Mouse (Mus musculus): Measurements from ENCODE around the gene Stx8.

GRCm38 (mm10) chr11:68204407-68204806 is 238.4 kb downstream of the Stx8 start:
- no peak for TF ChIP-seq CTCF (IDR thresholded peaks at IDR 0.05; ENCODE audit: low read depth, low read length)
- no peak for TF ChIP-seq POLR2A (IDR thresholded peaks at IDR 0.05; ENCODE audit: insufficient read depth, low read length)
- TF ChIP-seq EP300 (IDR thresholded peaks at IDR 0.05; ENCODE audit: insufficient read depth, low read depth, low read length), result no peak

Data from ES-Bruce4 (cell line).